Mouse (Mus musculus) kidney, adult 2 months (tissue): Measurements from ENCODE around the gene Hist1h2bb.

Source experiments
- CTCF ChIP-seq: fragments of 200-500 bp; conservative IDR thresholded peaks from 2 replicates; pipeline ENCODE4 v1.5.1; 2011; ENCODE audit warnings: low read depth, mild to moderate bottlenecking, control low read depth, low read length, moderate library complexity, mixed read lengths; ENCODE audit not compliant: insufficient read depth, insufficient read length
- POLR2A ChIP-seq: fragments of 200-500 bp; IDR thresholded peaks from one replicate; pipeline ENCODE4 v1.6.1; 2011; ENCODE audit warnings: low read depth, low read length, control low read depth

GRCm38 (mm10) chr13:23772561-23773313 is 26.2 kb downstream of the Hist1h2bb start:
- TF ChIP-seq CTCF (no peak), POLR2A (no peak)
